Mouse (Mus musculus) ES-Bruce4 (cell line): ENCODE results near the gene Smagp. TPM values are rescaled to one million over a fixed set of nuclear protein-coding genes. Genes with fewer than 3 reads are reported as not detected.

ENCODE experiments used
- H3K27ac ChIP-seq: 2 replicates; pipeline ENCODE4 v1.5.1; 2012; ENCODE audit warnings: low read length, inconsistent platforms; ENCODE audit not compliant: insufficient read depth
- H3K27me3 ChIP-seq: 2 replicates; pipeline ENCODE4 v1.6.1; 2012; ENCODE audit warnings: mild to moderate bottlenecking, low read length, inconsistent platforms; ENCODE audit not compliant: control insufficient read depth, poor library complexity, insufficient read depth, severe bottlenecking
- H3K36me3 ChIP-seq: 2 replicates; pipeline ENCODE4 v1.6.1; 2012; ENCODE audit warnings: inconsistent platforms, mild to moderate bottlenecking, low read length, moderate library complexity; ENCODE audit not compliant: control insufficient read depth, poor library complexity, insufficient read depth, severe bottlenecking
- H3K4me1 ChIP-seq: one replicate; pipeline ENCODE4 v1.8.1; 2011; ENCODE audit warnings: low read length; ENCODE audit not compliant: control insufficient read depth, insufficient read depth
- H3K4me3 ChIP-seq: 2 replicates; pipeline ENCODE4 v1.5.1; 2011; ENCODE audit warnings: low read depth, mild to moderate bottlenecking, low read length
- H3K9ac ChIP-seq: 2 replicates; pipeline ENCODE4 v1.6.1; 2012; ENCODE audit warnings: low read depth, mild to moderate bottlenecking, inconsistent platforms; ENCODE audit not compliant: poor library complexity, severe bottlenecking
- H3K9me3 ChIP-seq: replicated peaks from 2 replicates; pipeline ENCODE4 v1.6.1; 2012; ENCODE audit warnings: mild to moderate bottlenecking, low read length, inconsistent platforms; ENCODE audit not compliant: control insufficient read depth, poor library complexity, insufficient read depth, severe bottlenecking
- CTCF ChIP-seq: IDR thresholded peaks from one replicate; pipeline ENCODE4 v1.8.1; 2011; ENCODE audit warnings: low read depth, low read length
- EP300 ChIP-seq: IDR thresholded peaks from 2 replicates; pipeline ENCODE4 v1.6.1; 2011; ENCODE audit warnings: low read depth, low read length; ENCODE audit not compliant: insufficient read depth
- POLR2A ChIP-seq: IDR thresholded peaks from one replicate; pipeline ENCODE4 v1.8.1; 2011; ENCODE audit warnings: low read length; ENCODE audit not compliant: insufficient read depth
- polyA plus RNA-seq: library from polyadenylated mRNA; stranded (reverse); fragments of >200 nt; gene quantifications from 2 replicates; pipeline ENCODE4 v1.2.4, GENCODE M21; 2011; ENCODE audit warnings: low read depth; ENCODE audit not compliant: missing spikeins, insufficient read depth, insufficient read length

The Smagp gene
- polyA plus RNA-seq, 1 experiment, result 36.6 TPM

GRCm38 (mm10) chr15:100667871-100668545, 31.3 kb upstream of the Smagp start:
- no peaks in the 10 kb centered on the region for H3K36me3 ChIP-seq
- no peaks in the 10 kb centered on the region for H3K9me3 ChIP-seq
- H3K27ac ChIP-seq, result no peak overlapping the region
- no peaks in the 10 kb centered on the region for H3K27me3 ChIP-seq
- H3K4me1 ChIP-seq, result peaks cover 1% of the 10 kb centered on the region
- H3K4me3 ChIP-seq, result no peak overlapping the region
- no peak for TF ChIP-seq EP300
- no peak for TF ChIP-seq POLR2A
- no peak for TF ChIP-seq CTCF
- no peak overlapping the region for H3K9ac ChIP-seq

GRCm38 (mm10) chr15:100667420-100667819, 30.7 kb upstream of the Smagp start:
- Histone ChIP-seq H3K9ac (no peak overlapping the region), H3K9me3 (no peaks in the 10 kb centered on the region), H3K27ac (no peak overlapping the region), H3K4me3 (no peak overlapping the region), H3K36me3 (no peaks in the 10 kb centered on the region), H3K27me3 (no peaks in the 10 kb centered on the region), H3K4me1 (peaks cover 1% of the 10 kb centered on the region)
- TF ChIP-seq CTCF (no peak), EP300 (no peak), POLR2A (no peak)

GRCm38 (mm10) chr15:100666851-100667250, 30.1 kb upstream of the Smagp start:
- Histone ChIP-seq H3K36me3 (no peaks in the 10 kb centered on the region), H3K27ac (no peak overlapping the region), H3K27me3 (no peaks in the 10 kb centered on the region), H3K4me1 (peaks cover 1% of the 10 kb centered on the region), H3K4me3 (no peak overlapping the region), H3K9ac (no peak overlapping the region), H3K9me3 (no peaks in the 10 kb centered on the region)
- no peak for TF ChIP-seq EP300
- no peak for TF ChIP-seq POLR2A
- no peak for TF ChIP-seq CTCF

- Histone ChIP-seq H3K27ac (no peak overlapping the region), H3K36me3 (no peaks in the 10 kb centered on the region), H3K27me3 (no peaks in the 10 kb centered on the region), H3K4me1 (peaks cover 1% of the 10 kb centered on the region), H3K9ac (no peak overlapping the region), H3K9me3 (no peaks in the 10 kb centered on the region), H3K4me3 (no peak overlapping the region)
- TF ChIP-seq EP300 (no peak), CTCF (no peak), POLR2A (no peak)
These were observed 29.5 kb upstream of the Smagp start for GRCm38 (mm10) chr15:100666219-100666696.

- Histone ChIP-seq H3K9ac (no peak overlapping the region), H3K27ac (no peak overlapping the region; the same call in 1 of the 2 replicates), H3K27me3 (no peaks in the 10 kb centered on the region), H3K4me3 (no peak overlapping the region), H3K4me1 (peaks cover 1% of the 10 kb centered on the region), H3K9me3 (no peaks in the 10 kb centered on the region), H3K36me3 (no peaks in the 10 kb centered on the region)
- no peak for TF ChIP-seq EP300
- TF ChIP-seq POLR2A, result no peak
- TF ChIP-seq CTCF, result no peak
These were observed 28.9 kb upstream of the Smagp start for GRCm38 (mm10) chr15:100665411-100666218.

- Histone ChIP-seq H3K4me3 (no peak overlapping the region), H3K4me1 (peaks cover 1% of the 10 kb centered on the region), H3K36me3 (no peaks in the 10 kb centered on the region), H3K27me3 (no peaks in the 10 kb centered on the region), H3K27ac (no peak overlapping the region), H3K9me3 (no peaks in the 10 kb centered on the region), H3K9ac (no peak overlapping the region)
- TF ChIP-seq EP300 (no peak), POLR2A (no peak), CTCF (no peak)
These were observed 28.1 kb upstream of the Smagp start for GRCm38 (mm10) chr15:100664813-100665274.
